Mouse (Mus musculus) gastrocnemius, postnatal 4 days (tissue): ENCODE measurements around the gene U2af1l4. TPM values are rescaled to one million over a fixed set of nuclear protein-coding genes. Genes with fewer than 3 reads are reported as not detected.
A peak's percentile ranks its signal among the peaks of the same experiment; 100 is the strongest.

Source experiments
- DNase-seq, 2 experiments: peaks; one replicate each; pipeline ENCODE4 v3.0.0; 2021 to 2022; ENCODE audit warnings: low spot score in 2 of 2, mixed read lengths in 2 of 2
- total RNA-seq, 2 experiments: library from RNA; stranded (reverse); gene quantifications; 2 replicates each; pipeline ENCODE4 v1.2.3; 2021

U2af1l4 gene
- total RNA-seq, 2 experiments from 2014 or later = 55.6 to 62.4 TPM

DNA sequence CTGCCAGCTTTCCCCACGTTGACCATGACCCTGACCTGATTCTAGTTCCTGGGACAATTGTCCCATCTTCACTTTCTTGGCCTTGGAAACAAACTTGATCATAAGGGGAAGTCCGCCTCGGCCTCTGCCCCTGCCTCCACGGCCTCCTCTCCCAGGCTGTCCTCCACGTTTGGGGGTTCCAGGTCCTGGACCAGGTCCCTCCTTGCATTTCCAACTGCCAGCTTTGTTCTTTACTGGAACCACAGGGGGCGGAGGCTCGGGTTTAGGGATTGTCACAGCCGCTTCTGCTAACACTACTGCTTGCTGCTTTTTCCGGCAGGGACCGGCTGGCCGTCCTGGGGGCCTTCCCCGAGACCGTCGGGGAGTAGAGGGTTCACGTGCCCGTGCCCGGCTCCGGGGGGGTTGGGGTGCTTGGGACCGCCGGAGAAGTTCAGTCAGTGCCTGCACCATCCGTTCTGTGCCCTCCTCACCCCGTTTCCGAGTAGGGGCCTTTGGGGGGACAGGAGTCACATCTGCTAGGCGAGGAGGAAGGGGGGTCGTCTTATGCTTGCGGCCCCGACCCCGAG lies 23.4 kb downstream of the U2af1l4 start:
- DNase-seq = no peak

DNA sequence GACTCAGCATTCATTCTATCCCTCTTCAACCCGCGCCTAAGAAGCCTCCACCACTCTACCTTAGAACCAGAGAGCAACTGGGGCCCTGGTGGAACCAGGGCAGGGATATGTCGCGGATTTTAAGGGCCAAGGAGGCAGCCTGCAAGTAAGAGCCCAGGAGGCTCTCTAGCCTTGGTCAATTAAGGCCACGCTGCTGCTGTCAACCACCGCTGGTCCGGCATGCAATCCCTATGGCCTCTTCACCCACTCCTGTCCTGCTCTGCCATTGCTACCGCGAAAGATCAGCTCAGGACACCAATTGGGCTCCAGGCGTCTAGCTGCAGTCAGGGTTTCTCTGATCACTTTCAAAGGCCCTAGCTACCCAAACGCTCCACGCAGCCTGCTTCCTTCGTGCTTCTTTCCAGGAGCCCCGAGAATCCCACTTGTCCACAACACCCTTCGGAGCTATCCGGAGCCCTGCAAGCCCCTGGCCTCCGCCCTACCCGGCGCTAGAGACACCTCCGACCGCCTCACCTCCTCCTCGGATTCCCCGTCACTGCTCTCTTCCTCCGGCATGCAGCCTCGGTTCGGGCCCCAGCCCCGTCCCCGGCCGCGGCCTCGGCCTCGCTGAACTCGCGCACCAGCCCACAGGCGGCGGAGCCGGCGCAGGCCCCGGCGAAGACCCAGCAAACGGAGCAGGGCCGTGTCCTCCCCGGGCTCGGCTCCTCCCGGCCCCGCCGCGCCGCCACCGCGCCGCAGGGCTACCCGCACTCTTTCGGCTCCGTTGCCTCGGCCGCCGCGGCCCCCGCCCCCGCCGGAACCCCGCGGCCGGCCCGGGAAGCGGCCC lies 25.0 kb downstream of the U2af1l4 start:
- peak in 1 of 2 experiments; percentile 61 for DNase-seq

DNA sequence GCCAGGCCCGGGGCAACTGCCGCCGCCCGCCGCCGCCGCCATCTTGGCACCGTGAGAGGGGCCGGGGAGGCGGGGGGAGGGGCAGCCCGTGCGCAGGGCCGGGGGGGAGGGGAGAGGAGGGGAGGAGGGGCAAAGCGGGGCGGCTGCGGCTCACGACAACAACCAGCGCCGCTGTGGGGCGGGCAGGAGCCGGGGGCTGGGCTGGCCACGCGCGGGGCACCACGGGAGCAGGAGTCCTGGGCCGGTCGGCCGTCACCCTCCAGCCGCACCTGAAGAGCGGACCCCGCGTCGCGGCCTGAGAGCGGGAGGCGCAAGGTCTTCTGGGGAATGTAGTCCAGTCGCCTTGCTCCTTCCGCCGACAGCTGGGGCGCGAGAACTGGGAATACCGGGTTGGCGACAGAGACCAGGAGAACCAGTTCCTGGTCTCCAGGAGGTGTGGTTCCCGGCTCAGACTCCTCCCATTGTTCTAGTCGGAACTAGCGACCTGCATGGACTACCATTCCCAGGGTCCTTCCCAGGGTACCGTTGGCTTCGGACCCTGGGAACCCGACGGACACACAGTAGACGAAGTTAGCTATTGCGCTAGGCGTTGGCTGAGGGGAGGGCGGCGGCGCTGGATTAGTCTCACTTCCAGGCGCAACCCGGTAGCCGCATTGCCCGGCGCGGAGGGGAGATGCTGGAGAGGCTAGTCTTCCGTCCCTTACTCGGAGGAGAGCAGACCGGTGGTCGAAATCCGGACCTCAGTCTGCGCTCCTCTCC lies 25.8 kb downstream of the U2af1l4 start, which contains the start of gene Kmt2b:
Kmt2b (minus strand) TSS at position 51 of the 759 bp plus-strand sequence.
- DNase-seq = peak; percentile 92 to 96

DNA sequence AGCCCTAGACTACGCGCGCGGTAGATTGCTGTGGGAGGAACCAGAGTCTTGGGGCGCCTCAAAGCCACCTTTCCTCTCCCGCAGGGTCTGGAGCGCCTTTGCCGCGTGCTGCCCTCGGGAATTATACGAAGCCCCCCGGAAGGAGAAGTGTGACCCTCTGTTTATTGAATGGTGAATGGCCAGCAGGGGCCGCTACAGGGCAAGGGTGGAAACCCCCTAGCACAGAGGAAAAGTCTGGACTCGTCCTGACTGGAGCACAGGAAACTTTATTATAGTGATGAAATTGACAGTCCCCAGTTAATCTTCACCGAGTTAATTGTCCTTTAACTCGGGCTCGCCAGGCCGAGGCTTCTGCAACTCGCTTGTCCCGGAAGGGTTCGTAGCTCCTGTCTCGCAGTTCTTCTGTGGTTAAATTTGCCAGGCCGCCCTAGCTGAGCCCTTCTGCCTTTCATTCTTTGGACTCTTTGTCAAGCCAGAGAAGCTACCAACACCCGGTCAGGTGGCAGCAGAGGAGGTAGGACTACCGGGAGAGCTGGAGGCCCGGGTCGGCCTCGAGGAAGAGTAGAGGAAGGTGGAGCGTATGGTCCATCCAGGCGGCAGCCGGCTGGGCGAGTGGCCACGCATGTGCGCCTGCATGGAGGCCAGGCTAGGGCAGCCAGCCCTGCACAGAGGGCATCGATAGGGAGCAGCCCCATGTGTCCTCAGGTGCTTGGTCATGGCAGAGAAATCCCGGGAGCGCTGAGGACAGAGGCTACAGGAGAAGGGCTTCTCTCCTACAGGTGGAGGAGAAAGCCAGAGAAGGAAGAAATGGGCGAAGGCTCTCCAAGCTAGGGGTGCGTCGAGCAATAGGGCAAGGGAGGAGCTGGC lies 26.6 kb downstream of the U2af1l4 start:
- peak; percentile 68 to 87 for DNase-seq

DNA sequence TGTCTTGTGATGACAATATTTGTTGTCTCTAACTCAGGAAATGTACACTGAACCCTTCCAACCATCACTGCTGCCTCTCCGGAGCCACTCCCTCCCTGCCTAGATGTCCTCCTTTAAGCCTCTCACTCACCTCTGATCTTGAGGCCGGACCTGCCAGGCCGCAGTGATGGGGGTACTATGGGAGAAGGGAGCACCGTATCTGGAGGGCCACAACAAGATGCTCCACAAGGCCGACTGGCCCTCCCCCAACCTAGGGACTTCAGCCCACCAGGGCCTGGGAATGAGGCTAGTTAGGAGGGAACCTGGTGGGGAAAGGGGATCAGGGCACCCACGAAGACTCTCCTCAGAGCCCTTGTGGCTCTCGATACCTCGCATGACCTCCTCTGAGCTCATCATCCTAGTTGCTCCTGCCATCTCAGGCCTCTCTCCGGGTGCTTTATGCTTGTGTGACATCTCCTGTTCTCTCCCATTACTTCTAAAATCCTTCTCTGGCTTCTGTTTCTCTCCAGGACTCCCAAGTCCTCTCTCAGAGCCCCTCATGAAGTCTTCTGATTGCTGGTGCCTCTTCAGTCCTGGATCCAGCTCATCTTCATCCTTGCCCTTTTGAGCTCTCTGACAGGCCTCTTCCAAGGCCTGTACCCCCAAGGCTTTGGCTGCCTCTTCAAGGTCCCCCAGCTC lies 28.0 kb downstream of the U2af1l4 start:
- DNase-seq = no peak

DNA sequence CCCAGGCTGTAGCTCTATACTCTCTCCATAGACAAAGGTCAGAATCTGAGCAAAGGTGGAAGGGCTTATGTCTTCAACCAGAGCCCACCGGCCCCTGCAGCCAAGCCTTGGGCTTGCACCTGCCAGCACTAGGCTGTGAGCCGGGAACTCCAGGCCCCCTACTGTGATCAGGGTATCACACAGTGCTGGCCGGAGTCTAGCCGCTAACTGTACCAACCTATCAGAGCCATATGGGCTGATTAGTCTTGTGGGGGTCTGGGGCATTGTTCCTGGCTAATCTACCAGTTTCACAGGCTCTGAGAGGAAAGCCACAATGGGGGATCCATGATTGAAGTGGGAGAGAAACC lies 28.5 kb downstream of the U2af1l4 start:
- no peak for DNase-seq

DNA sequence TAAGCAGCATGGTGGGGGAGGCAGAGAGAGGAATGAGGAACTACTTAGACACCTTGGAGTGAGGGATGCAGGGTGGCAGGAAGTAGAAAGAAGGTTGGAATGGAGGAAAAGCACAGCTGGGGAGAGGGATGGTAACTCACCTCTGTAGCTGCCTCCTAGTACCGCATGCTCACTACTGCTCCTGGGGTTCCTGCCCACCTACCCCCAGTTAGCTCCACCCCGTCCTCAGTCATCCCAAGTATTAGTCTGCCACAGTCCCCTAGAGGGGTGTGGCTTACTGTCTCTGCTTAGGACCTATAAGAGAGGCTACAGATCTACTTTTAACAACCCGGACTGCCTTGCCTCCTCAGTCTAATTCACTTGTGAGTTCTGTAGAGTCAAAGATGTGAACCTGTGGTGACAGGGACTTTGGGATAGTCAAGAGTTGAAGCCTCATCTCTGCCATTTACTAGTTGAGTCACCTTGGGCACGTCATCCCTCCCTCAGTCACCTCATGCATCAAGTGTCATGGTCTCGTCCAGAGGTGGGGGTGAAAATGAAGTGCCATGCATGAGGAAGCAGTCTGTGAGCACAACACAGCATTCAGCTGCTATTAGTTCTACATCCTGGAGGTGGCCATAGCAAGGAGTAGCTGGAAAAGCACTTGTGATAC lies 29.8 kb downstream of the U2af1l4 start:
- no peak for DNase-seq

DNA sequence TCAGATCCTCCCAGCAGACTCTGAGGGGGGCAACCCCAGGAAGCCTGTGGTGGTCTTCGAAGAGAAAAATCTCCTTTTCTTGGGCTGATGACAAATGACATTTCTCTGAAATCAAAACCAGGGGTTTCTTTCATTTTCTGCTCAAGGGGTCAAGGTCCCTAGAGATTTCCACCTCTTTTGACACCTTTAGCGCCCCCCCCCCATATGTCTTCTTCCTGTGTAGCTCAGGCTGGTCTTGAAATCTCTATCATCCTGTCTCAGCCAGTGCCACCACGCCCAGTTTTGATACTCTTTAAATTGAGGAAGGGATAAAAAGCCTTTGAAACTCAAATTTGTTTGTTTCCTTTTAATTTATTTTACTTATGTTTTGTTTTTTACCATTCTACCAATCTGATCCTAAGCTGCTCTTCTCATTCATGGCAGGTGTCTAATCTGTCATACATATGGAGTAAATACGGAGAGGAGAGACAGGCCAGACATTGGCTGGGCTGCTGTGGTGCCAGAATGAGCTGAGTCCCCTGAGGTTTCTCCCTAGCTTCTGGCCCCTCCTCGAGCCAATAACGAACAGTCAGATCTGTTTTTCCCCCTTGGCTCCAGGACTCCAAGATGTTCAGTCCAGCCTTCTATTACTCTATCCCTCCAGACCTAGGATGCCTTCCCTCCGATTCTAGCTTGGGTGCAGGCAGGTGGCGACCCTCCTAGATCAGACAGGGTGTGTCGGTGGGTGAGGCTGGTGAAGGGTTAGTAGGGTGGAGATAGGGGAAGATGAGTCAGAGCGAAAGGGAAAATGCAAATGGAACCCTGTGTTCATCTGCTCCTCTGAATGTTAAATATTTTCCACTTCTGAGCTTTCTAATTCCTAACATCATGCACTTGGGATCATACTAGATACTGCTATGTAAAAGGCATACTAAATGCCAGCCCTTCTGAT lies 30.7 kb downstream of the U2af1l4 start:
- no peak for DNase-seq

DNA sequence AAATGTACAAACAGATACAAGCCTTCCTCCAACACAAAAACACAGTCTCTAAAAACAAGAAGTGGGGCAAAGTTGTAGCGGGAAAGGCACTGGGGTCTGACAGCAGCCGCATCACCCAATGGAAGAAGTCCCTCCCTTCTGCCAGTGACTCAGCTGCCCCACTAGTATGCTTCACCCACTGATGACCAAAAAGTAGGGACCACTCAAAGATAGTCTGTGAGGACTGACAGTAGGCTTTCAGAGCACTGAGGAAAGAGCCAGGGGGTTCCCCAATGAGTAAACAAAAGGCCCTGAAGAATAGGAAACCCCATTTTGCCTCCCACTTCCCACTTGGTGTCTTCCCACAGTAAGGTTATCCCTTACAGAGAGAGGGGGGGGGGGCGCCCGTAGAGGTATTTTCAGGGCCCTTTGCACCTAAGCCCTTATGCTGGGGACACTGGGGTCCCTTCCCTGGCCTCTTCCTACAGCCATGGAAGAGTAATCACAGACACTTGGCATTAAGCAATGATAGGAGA lies 31.5 kb downstream of the U2af1l4 start:
- no peak for DNase-seq

DNA sequence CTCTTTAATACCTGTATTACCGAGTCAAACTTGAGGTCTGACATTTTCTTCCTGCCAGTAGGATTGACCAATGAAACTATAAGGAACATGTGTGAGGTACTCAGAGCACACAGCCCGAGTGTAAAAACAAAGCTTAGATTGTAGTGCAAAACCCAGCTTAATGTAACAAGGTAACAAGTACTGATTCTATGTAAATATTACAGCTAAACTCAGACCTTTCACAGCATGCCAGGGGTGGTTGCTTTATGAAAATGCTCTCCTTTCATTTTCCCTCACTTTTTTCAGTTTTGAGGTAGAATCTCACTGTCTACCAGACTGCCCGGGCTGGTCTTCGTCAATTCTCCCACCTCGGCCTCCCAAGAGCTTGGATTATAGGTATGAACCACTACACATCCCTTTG lies 33.0 kb downstream of the U2af1l4 start:
- DNase-seq = no peak

DNA sequence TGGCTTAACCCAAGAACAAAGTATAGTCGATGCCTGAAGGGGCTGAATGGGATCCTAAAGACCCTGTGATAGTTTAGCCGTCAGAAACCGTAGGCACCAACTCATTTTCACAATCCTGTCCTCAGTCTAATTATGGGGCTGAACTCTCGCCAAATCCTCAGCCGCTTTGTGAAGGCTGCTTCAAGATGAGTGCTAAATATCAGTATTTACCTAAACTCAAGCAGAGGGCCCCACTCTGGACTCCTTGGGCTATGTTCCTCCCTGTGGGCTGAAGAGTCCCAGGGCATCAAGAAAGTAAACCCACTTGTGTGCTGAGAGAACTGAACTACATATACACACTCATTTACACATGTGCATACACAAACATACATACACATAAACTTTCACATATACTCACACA lies 33.7 kb downstream of the U2af1l4 start:
- no peak for DNase-seq

DNA sequence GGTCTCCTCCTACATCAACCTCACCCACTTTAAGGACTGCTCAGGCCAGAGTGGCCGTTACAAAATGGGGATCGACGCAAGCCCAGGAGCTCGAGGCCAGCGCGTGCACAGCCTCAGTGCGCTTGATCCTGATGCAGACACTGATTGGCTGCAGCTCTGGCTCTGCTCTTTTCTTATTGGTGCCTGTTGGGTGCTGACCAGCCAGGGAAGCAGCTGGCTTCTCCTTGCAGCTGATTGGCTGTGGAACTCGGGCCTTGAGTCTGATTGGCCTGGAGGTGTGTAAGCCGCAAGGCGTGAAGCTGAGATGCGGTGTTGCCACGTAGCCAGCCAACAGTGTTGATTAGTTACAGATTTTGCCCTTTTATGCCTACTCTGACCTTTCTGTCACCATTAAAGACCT lies 35.7 kb downstream of the U2af1l4 start, which contains the start of gene Zbtb32:
Zbtb32 (minus strand) TSS at position 124 of the 400 bp plus-strand sequence.
- DNase-seq = no peak

DNA sequence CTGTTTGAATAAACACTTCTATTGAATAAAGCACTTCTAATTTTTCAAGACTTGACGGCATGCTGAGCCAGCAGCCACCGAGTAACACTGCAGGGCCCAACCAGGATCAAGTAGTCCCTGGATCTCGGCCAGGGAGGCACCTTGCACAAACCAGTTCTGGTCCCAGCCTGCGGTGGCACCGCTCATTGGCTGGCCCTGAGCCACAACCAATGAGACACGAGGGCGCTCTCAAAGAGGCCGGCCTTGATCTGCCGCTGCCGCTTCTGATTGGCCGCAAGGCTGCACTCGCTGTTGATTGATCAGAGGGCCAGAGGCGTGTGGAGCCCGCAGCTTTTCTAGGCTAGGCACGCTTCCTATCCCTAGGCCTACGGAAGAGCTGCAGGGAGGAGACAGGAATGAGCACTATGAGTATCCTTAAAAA lies 36.8 kb downstream of the U2af1l4 start:
- peak; percentile 47 to 77 for DNase-seq

DNA sequence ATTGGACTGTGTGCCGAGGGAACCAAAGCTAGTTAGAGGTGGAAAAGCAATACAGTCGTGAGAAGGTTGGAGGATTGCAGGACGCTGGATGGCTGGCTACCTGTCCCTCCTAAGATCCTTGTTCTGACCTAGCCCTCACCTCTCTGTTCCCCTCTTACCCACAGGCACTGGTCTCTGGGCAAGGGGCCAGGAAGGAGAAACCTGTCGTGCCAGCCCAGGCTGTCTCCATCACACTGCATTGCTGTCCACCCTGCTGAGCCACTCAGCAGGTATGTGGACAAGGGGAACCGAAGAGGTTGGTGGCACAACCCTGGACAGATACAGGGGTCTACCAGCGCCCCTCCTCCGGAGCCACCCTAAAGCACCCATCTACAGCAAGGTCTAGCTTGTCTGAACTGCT lies 37.5 kb downstream of the U2af1l4 start:
- no peak for DNase-seq

DNA sequence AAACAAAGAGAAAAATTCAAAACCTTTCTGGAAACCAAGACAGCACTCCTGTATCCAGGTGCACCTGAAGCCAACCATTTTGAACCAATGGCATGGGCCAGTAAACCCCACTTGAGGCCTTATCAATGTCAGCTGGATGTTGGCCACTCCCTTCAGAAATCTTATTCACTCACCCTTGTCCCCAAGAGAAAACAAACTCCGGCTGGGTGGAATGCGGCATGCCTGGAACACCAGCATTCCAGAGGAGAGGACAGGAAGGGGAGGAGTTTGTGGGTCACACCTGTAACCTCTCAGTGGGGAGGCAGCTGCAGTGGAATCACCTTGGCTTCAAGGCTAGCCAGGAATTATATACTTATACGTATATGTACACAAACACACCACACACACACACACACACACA lies 39.5 kb downstream of the U2af1l4 start:
- DNase-seq = no peak

DNA sequence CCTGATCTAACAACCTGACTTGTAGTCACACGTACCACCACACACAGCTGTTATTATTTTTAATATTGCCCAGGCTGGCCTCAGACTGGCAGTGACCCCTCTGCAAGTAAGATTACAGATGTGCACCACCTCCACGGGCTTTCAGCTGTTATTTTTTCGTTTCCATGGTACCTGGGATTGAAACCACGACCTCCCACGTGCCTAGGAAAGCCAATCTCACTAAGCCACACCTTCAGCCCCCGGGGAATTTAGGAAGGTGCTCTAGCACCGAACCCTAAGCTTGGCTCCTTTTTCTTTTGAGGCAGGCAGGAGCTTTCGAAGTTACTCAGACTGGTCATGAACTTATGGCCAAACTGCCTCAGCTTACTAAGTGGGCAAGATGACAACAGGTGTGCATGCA lies 41.3 kb downstream of the U2af1l4 start:
- no peak for DNase-seq

DNA sequence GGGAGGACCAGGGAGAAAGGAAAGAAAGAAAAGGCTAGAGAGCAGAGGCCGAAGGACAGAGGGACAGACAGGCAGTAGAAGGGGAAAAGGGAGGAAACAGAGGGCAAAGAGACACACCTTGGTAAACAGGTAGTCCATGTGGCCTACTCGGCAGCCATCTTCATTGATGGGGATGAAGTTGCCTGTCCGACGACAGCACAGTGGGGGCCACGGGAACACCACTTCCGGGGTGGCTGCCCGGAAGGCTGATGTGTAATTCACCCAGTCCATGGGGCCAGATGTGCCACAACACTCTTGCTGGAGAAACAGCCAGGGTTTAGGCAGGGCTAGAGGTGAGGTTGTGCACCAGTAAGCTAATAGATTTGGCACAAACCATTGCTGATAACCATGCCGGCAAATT lies 41.8 kb downstream of the U2af1l4 start:
- DNase-seq = no peak

DNA sequence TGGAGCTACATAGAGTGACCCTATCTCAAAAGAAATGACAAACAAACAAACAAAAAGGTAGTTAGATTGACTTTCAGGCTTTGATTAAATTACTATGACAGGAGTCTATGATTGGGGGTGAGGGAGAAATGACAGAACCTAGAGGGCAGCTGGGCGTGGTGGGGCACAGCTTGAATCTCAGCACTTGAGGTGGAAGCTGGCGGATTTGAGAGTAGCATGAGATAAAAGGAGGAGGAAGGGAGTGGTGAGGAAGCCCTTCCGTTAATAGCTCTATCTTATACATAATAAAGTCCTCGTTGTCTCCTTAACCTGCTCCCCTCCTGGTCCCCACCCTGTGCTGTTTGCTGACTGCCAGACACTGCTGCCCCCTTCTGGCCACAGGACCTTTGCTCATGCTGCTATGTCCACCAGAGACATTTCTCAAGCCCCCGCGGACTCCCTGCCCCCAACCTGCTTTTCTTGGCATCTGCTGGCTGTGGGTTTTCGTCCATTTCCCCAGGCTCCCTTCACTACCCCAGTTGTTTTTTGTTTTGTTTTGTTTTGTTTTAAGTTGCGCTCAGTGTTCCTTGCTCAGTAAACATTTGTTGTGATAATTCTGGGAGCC lies 44.7 kb downstream of the U2af1l4 start:
- DNase-seq = no peak
